In genomic region chr5:144267535-144268241, GRCm38 (mm10) we compare ENCODE assay signal across 8 mouse cellular contexts. TPM values are rescaled to one million over a fixed set of nuclear protein-coding genes. Genes with fewer than 3 reads are reported as not detected.
A peak's percentile ranks its signal among the peaks of the same experiment; 100 is the strongest.
DNase-seq lines count a peak whose midpoint lies in the region; ATAC-seq lines count a peak whose summit lies in the region.

No protein-coding gene starts in this region.

- DNase-seq in adrenal gland, adult 2 months = peak; percentile 71
- DNase-seq in adrenal gland, adult 8-10 months = no peak
- no peak for DNase-seq in neural tube, embryonic 10.5 days (ENCODE audit: extremely low spot score, low spot score)

- ATAC-seq in neural tube, embryonic 13.5 days (ENCODE audit: low read depth) = peak; percentile 19; the same call in 1 of the 2 replicates
- peak; percentile 45; the same call in 1 of the 2 replicates for ATAC-seq in heart, embryonic 12.5 days (ENCODE audit: insufficient number of reproducible peaks, low FRiP score)
- no peak for ATAC-seq in lung, embryonic 15.5 days (ENCODE audit: borderline replicate concordance, extremely low read depth, low FRiP score, low TSS enrichment)
- no peak for ATAC-seq in midbrain, embryonic 16.5 days
- no peak for ATAC-seq in midbrain, embryonic 13.5 days

- H3K4me3 ChIP-seq in neural tube, embryonic 13.5 days = no peak overlapping the region
- H3K4me3 ChIP-seq in heart, embryonic 12.5 days = no peak overlapping the region
- no peak overlapping the region for H3K4me3 ChIP-seq in lung, embryonic 15.5 days
- no peak overlapping the region for H3K4me3 ChIP-seq in midbrain, embryonic 16.5 days (ENCODE audit: low read depth, low read length)
- no peak overlapping the region for H3K4me3 ChIP-seq in midbrain, embryonic 13.5 days (replicated peaks)

- H3K9me3 ChIP-seq in neural tube, embryonic 13.5 days = no peaks in the 10 kb centered on the region
- no peaks in the 10 kb centered on the region for H3K9me3 ChIP-seq in heart, embryonic 12.5 days (replicated peaks)
- H3K9me3 ChIP-seq in lung, embryonic 15.5 days = no peaks in the 10 kb centered on the region
- H3K9me3 ChIP-seq in midbrain, embryonic 16.5 days (replicated peaks; ENCODE audit: control insufficient read depth, low read length, poor library complexity, severe bottlenecking) = no peaks in the 10 kb centered on the region
- H3K9me3 ChIP-seq in midbrain, embryonic 13.5 days = no peaks in the 10 kb centered on the region

- H3K4me1 ChIP-seq in neural tube, embryonic 13.5 days (replicated peaks) = peaks cover 11% of the 10 kb centered on the region
- H3K4me1 ChIP-seq in heart, embryonic 12.5 days (replicated peaks) = peaks cover 54% of the 10 kb centered on the region
- peaks cover 34% of the 10 kb centered on the region for H3K4me1 ChIP-seq in lung, embryonic 15.5 days
- H3K4me1 ChIP-seq in midbrain, embryonic 16.5 days (ENCODE audit: control insufficient read depth, insufficient read depth, low read length) = no peaks in the 10 kb centered on the region
- H3K4me1 ChIP-seq in midbrain, embryonic 13.5 days (replicated peaks) = no peaks in the 10 kb centered on the region; the same call in 1 of the 2 replicates

- no peak overlapping the region for H3K27ac ChIP-seq in neural tube, embryonic 13.5 days (replicated peaks)
- H3K27ac ChIP-seq in heart, embryonic 12.5 days (ENCODE audit: poor library complexity, severe bottlenecking) = peak overlapping the region; percentile 45
- 0 out of 2 replicates have a peak overlapping the region, but pooled peaks have one; percentile 41 for H3K27ac ChIP-seq in lung, embryonic 15.5 days
- H3K27ac ChIP-seq in midbrain, embryonic 16.5 days (ENCODE audit: low read length) = no peak overlapping the region
- H3K27ac ChIP-seq in midbrain, embryonic 13.5 days = no peak overlapping the region

- H3K9ac ChIP-seq in neural tube, embryonic 13.5 days = no peak overlapping the region
- H3K9ac ChIP-seq in heart, embryonic 12.5 days = peak overlapping the region; percentile 9; the same call in 1 of the 2 replicates
- H3K9ac ChIP-seq in lung, embryonic 15.5 days = no peak overlapping the region
- no peak overlapping the region for H3K9ac ChIP-seq in midbrain, embryonic 16.5 days (ENCODE audit: low read depth, low read length)
- H3K9ac ChIP-seq in midbrain, embryonic 13.5 days (replicated peaks) = no peak overlapping the region

- 75% methylated on average over 8 of the region's 8 CpGs for WGBS in neural tube, embryonic 13.5 days
- WGBS in heart, embryonic 12.5 days = 47% methylated on average over 8 of the region's 8 CpGs
- 51% methylated on average over 8 of the region's 8 CpGs for WGBS in lung, embryonic 15.5 days
- WGBS in midbrain, embryonic 16.5 days = 80% methylated on average over 8 of the region's 8 CpGs
- whole genome bisulfite sequencing in midbrain, embryonic 13.5 days = 79% methylated on average over 8 of the region's 8 CpGs

- no peak overlapping the region for H3K4me2 ChIP-seq in neural tube, embryonic 13.5 days
- peak overlapping the region; percentile 17; the same call in 1 of the 2 replicates for H3K4me2 ChIP-seq in heart, embryonic 12.5 days
- no peak overlapping the region for H3K4me2 ChIP-seq in lung, embryonic 15.5 days
- no peak overlapping the region for H3K4me2 ChIP-seq in midbrain, embryonic 16.5 days (ENCODE audit: low read length)
- H3K4me2 ChIP-seq in midbrain, embryonic 13.5 days (replicated peaks) = no peak overlapping the region

- no peaks in the 10 kb centered on the region for H3K27me3 ChIP-seq in neural tube, embryonic 13.5 days
- no peaks in the 10 kb centered on the region for H3K27me3 ChIP-seq in heart, embryonic 12.5 days (replicated peaks)
- H3K27me3 ChIP-seq in lung, embryonic 15.5 days = no peaks in the 10 kb centered on the region
- no peaks in the 10 kb centered on the region for H3K27me3 ChIP-seq in midbrain, embryonic 16.5 days (ENCODE audit: control insufficient read depth, insufficient read depth, low read depth, low read length)
- no peaks in the 10 kb centered on the region for H3K27me3 ChIP-seq in midbrain, embryonic 13.5 days

- peaks cover 41% of the 10 kb centered on the region for H3K36me3 ChIP-seq in neural tube, embryonic 13.5 days
- H3K36me3 ChIP-seq in heart, embryonic 12.5 days = peaks cover 30% of the 10 kb centered on the region
- peaks cover 12% of the 10 kb centered on the region; the same call in 1 of the 2 replicates for H3K36me3 ChIP-seq in lung, embryonic 15.5 days
- peaks cover 6% of the 10 kb centered on the region; the same call in 1 of the 2 replicates for H3K36me3 ChIP-seq in midbrain, embryonic 16.5 days (ENCODE audit: control insufficient read depth, insufficient read depth, low read length)
- H3K36me3 ChIP-seq in midbrain, embryonic 13.5 days = peaks cover 64% of the 10 kb centered on the region

RNA-seq across cellular contexts. Expression of gene Bri3, which starts 23.5 kb away (rescaled TPM):
- total RNA-seq in adrenal gland, adult 2 months (2021) = 100 to 1,000 TPM; 127 TPM
- polyA plus RNA-seq in adrenal gland, adult 2 months (2012; rRNA removed) = 248 and 377 TPM in 2 replicates
- total RNA-seq in adrenal gland, adult 8-10 months (2022) = 100 to 1,000 TPM; 101 to 135 (median 118) TPM
- polyA plus RNA-seq in neural tube, embryonic 13.5 days (2015; fragmentation: Nextera tagmentation; extraction: Ambion mirVana) = 108 and 132 TPM in 2 replicates
- polyA plus RNA-seq in heart, embryonic 12.5 days (2016; fragmentation: Nextera tagmentation; extraction: Ambion mirVana) = 127 and 133 TPM in 2 replicates
- polyA plus RNA-seq in lung, embryonic 15.5 days (2015; fragmentation: Nextera tagmentation; extraction: Ambion mirVana) = 123 and 129 TPM in 2 replicates
- 97.3 and 98.5 TPM in 2 replicates for polyA plus RNA-seq in midbrain, embryonic 16.5 days (2015; fragmentation: Nextera tagmentation; extraction: Ambion mirVana)
- 133 and 137 TPM in 2 replicates for polyA plus RNA-seq in midbrain, embryonic 13.5 days (2015; fragmentation: Nextera tagmentation; extraction: Ambion mirVana)

RNA-seq across cellular contexts. Expression of gene Tecpr1, which starts 44.3 kb away (rescaled TPM):
- total RNA-seq in adrenal gland, adult 2 months (2021) = 100 to 1,000 TPM in 1 of 2 experiments, 10 to 100 TPM in 1; 77.8 to 125 TPM
- 130 and 135 TPM in 2 replicates for polyA plus RNA-seq in adrenal gland, adult 2 months (2012; rRNA removed)
- total RNA-seq in adrenal gland, adult 8-10 months (2022) = 100 to 1,000 TPM; 113 to 201 (median 148) TPM
- 41.5 TPM in 2 replicates for polyA plus RNA-seq in neural tube, embryonic 13.5 days (2015; fragmentation: Nextera tagmentation; extraction: Ambion mirVana)
- polyA plus RNA-seq in heart, embryonic 12.5 days (2016; fragmentation: Nextera tagmentation; extraction: Ambion mirVana) = 19.1 and 19.3 TPM in 2 replicates
- 21.2 and 25.1 TPM in 2 replicates for polyA plus RNA-seq in lung, embryonic 15.5 days (2015; fragmentation: Nextera tagmentation; extraction: Ambion mirVana)
- polyA plus RNA-seq in midbrain, embryonic 16.5 days (2015; fragmentation: Nextera tagmentation; extraction: Ambion mirVana) = 46.1 and 48.2 TPM in 2 replicates
- polyA plus RNA-seq in midbrain, embryonic 13.5 days (2015; fragmentation: Nextera tagmentation; extraction: Ambion mirVana) = 42.8 and 44.8 TPM in 2 replicates

Comparison
In these comparisons a context has a peak if more than half of its experiments do, and no peak if none do; other contexts are left out.
1. ATAC-seq: peak in neural tube, embryonic 13.5 days (single experiment) and heart, embryonic 12.5 days (single experiment); none in lung, embryonic 15.5 days (single experiment), midbrain, embryonic 16.5 days (single experiment) and midbrain, embryonic 13.5 days (single experiment).
2. H3K27ac ChIP-seq: peak in heart, embryonic 12.5 days (single experiment) and lung, embryonic 15.5 days (single experiment); none in neural tube, embryonic 13.5 days (single experiment), midbrain, embryonic 16.5 days (single experiment) and midbrain, embryonic 13.5 days (single experiment).